Mouse (Mus musculus) frontal cortex, adult 2 months (tissue): ENCODE measurements around the gene Gcnt1. TPM values are rescaled to one million over a fixed set of nuclear protein-coding genes. Genes with fewer than 3 reads are reported as not detected.

Experiments
- polyA plus RNA-seq: library from polyadenylated mRNA; depleted of rRNA; stranded (reverse); fragments of >200 nt; gene quantifications from 2 replicates; pipeline ENCODE4 v1.2.3, GENCODE M21; 2012; rRNA removed

The Gcnt1 gene
- polyA plus RNA-seq, 1 experiment: 11.1 TPM

Other genes with a start within 250 kb of the Gcnt1 start
- 55.9 and 57.1 TPM in 2 replicates for gene Rfk, start 21.2 kb upstream of the Gcnt1 start, polyA plus RNA-seq